Mouse (Mus musculus) stomach, embryonic 16.5 days (tissue): ENCODE results near the gene Cavin1. TPM values are rescaled to one million over a fixed set of nuclear protein-coding genes. Genes with fewer than 3 reads are reported as not detected.

Experiments
- ATAC-seq: fragments of 200-750 bp; cut with Nextera tagmentation; 2 replicates; pipeline ENCODE4 v1.8.0; 2017; ENCODE audit warnings: moderate number of reproducible peaks, moderate TSS enrichment; ENCODE audit not compliant: insufficient read depth, low FRiP score
- H3K27ac ChIP-seq: fragments of 300-500 bp; sonication (generic); 2 replicates; pipeline ENCODE4 v1.5.1; 2014; ENCODE audit warnings: low read length
- H3K27me3 ChIP-seq: fragments of 300-500 bp; sonication (generic); 2 replicates; pipeline ENCODE4 v1.6.1; 2014; ENCODE audit warnings: low read length, control low read depth, mixed read lengths; ENCODE audit not compliant: control insufficient read depth, insufficient read depth
- H3K36me3 ChIP-seq: fragments of 300-500 bp; sonication (generic); 2 replicates; pipeline ENCODE4 v1.6.1; 2014; ENCODE audit warnings: low read length; ENCODE audit not compliant: control insufficient read depth, insufficient read depth
- H3K4me1 ChIP-seq: fragments of 300-500 bp; sonication (generic); 2 replicates; pipeline ENCODE4 v1.6.1; 2014; ENCODE audit warnings: low read length, control low read depth, mixed read lengths; ENCODE audit not compliant: control insufficient read depth, insufficient read depth
- H3K4me2 ChIP-seq: fragments of 300-500 bp; sonication (generic); 2 replicates; pipeline ENCODE4 v1.6.1; 2014; ENCODE audit warnings: low read depth, low read length, mixed read lengths
- H3K4me3 ChIP-seq: fragments of 300-500 bp; sonication (generic); replicated peaks from 2 replicates; pipeline ENCODE4 v1.5.1; 2014; ENCODE audit warnings: mild to moderate bottlenecking, low read length
- H3K9ac ChIP-seq: fragments of 300-500 bp; sonication (generic); 2 replicates; pipeline ENCODE4 v1.6.1; 2014; ENCODE audit warnings: low read length
- H3K9me3 ChIP-seq: fragments of 300-500 bp; sonication (generic); replicated peaks from 2 replicates; pipeline ENCODE4 v1.6.1; 2016; ENCODE audit warnings: low read length, control low read depth; ENCODE audit not compliant: control insufficient read depth
- WGBS: fragments of 180-500 bp; shearing (Covaris S2); extraction: QIAGEN DNeasy Blood & Tissue Kit; methylation state at CpG from one replicate; pipeline ENCODE4 v1.1.7; 2014; 5-methylcytosine and 5-hydroxymethylcytosine counted together
- polyA plus RNA-seq: library from polyadenylated mRNA; unstranded; fragments of >200 nt; fragmentation: Nextera tagmentation; extraction: Ambion mirVana; gene quantifications from 2 replicates; pipeline ENCODE4 v1.2.1, GENCODE M21; 2015

Cavin1 gene
- polyA plus RNA-seq, 1 experiment from 2014 or later = 381 TPM

- H3K9me3 ChIP-seq = no peaks in the 10 kb centered on the region
- WGBS = 82% methylated on average over 7 of the region's 7 CpGs
- H3K36me3 ChIP-seq = peaks cover under 1% of the 10 kb centered on the region; the same call in 1 of the 2 replicates
- ATAC-seq = no peak
- H3K4me1 ChIP-seq = peaks cover 86% of the 10 kb centered on the region
- no peak overlapping the region for H3K4me3 ChIP-seq
- H3K27me3 ChIP-seq = peaks cover 2% of the 10 kb centered on the region; the same call in 1 of the 2 replicates
- peak overlapping the region; percentile 28 for H3K4me2 ChIP-seq
- peak overlapping the region; percentile 18 for H3K9ac ChIP-seq
- H3K27ac ChIP-seq = peak overlapping the region; percentile 85
Measured at GRCm38 (mm10) chr11:100964180-100964579, 6.5 kb downstream of the Cavin1 start.

- 57% methylated on average over 9 of the region's 9 CpGs for WGBS
- peaks cover 6% of the 10 kb centered on the region; the same call in 1 of the 2 replicates for H3K36me3 ChIP-seq
- peaks cover 90% of the 10 kb centered on the region for H3K4me1 ChIP-seq
- H3K9me3 ChIP-seq = no peaks in the 10 kb centered on the region
- no peak overlapping the region for H3K4me3 ChIP-seq
- H3K27ac ChIP-seq = peak overlapping the region; percentile 85
- peak overlapping the region; percentile 28 for H3K4me2 ChIP-seq
- ATAC-seq = peak; percentile 45; the same call in 1 of the 2 replicates
- peaks cover 6% of the 10 kb centered on the region; the same call in 1 of the 2 replicates for H3K27me3 ChIP-seq
- peak overlapping the region; percentile 18 for H3K9ac ChIP-seq
Measured at GRCm38 (mm10) chr11:100963647-100964046, 7.0 kb downstream of the Cavin1 start.

GRCm38 (mm10) chr11:100962371-100962911, 8.2 kb downstream of the Cavin1 start:
- Histone ChIP-seq H3K27me3 (peaks cover 6% of the 10 kb centered on the region; the same call in 1 of the 2 replicates), H3K9ac (peak overlapping the region; percentile 40)
- WGBS = 37% methylated on average over 9 of the region's 9 CpGs

GRCm38 (mm10) chr11:100960540-100960939, 10.1 kb downstream of the Cavin1 start:
- ATAC-seq = 0 out of 2 replicates have a peak, but pooled peaks have one; percentile 14
- Histone ChIP-seq H3K4me2 (0 out of 2 replicates have a peak overlapping the region, but pooled peaks have one; percentile 45), H3K9ac (no peak overlapping the region), H3K36me3 (peaks cover 16% of the 10 kb centered on the region; the same call in 1 of the 2 replicates), H3K9me3 (no peaks in the 10 kb centered on the region), H3K27ac (peak overlapping the region; percentile 87), H3K4me1 (peaks cover 64% of the 10 kb centered on the region), H3K4me3 (no peak overlapping the region), H3K27me3 (peaks cover 6% of the 10 kb centered on the region; the same call in 1 of the 2 replicates)
- WGBS = 18% methylated on average over 6 of the region's 6 CpGs

More at GRCm38 (mm10) chr11:100962371-100962911, 8.2 kb downstream of the Cavin1 start:
- ATAC-seq = peak; percentile 80; the same call in 1 of the 2 replicates
- H3K27ac ChIP-seq = peak overlapping the region; percentile 85
- no peaks in the 10 kb centered on the region for H3K9me3 ChIP-seq
- H3K4me3 ChIP-seq = 0 out of 2 replicates have a peak overlapping the region, but pooled peaks have one; percentile 4
- H3K36me3 ChIP-seq = peaks cover 8% of the 10 kb centered on the region; the same call in 1 of the 2 replicates
- H3K4me1 ChIP-seq = peaks cover 82% of the 10 kb centered on the region
- H3K4me2 ChIP-seq = peak overlapping the region; percentile 36

GRCm38 (mm10) chr11:100959826-100960225, 10.9 kb downstream of the Cavin1 start:
- Histone ChIP-seq H3K36me3 (peaks cover 16% of the 10 kb centered on the region; the same call in 1 of the 2 replicates), H3K4me1 (peaks cover 58% of the 10 kb centered on the region), H3K9me3 (no peaks in the 10 kb centered on the region), H3K9ac (peak overlapping the region; percentile 50; the same call in 1 of the 2 replicates), H3K27me3 (peaks cover 6% of the 10 kb centered on the region; the same call in 1 of the 2 replicates), H3K4me2 (peak overlapping the region; percentile 45; the same call in 1 of the 2 replicates), H3K4me3 (peak overlapping the region; percentile 25), H3K27ac (peak overlapping the region; percentile 87)
- no peak for ATAC-seq
- 29% methylated on average over 3 of the region's 3 CpGs for WGBS

GRCm38 (mm10) chr11:100959464-100959810, 11.2 kb downstream of the Cavin1 start:
- no peaks in the 10 kb centered on the region for H3K9me3 ChIP-seq
- H3K9ac ChIP-seq = peak overlapping the region; percentile 50
- H3K4me2 ChIP-seq = peak overlapping the region; percentile 45; the same call in 1 of the 2 replicates
- H3K36me3 ChIP-seq = peaks cover 16% of the 10 kb centered on the region; the same call in 1 of the 2 replicates
- peaks cover 54% of the 10 kb centered on the region for H3K4me1 ChIP-seq
- peak overlapping the region; percentile 25 for H3K4me3 ChIP-seq
- WGBS = 7% methylated on average over 14 of the region's 14 CpGs
- H3K27me3 ChIP-seq = peaks cover 6% of the 10 kb centered on the region; the same call in 1 of the 2 replicates
- peak overlapping the region; percentile 87 for H3K27ac ChIP-seq
- ATAC-seq = no peak

GRCm38 (mm10) chr11:100958613-100959463, 11.8 kb downstream of the Cavin1 start:
- H3K9me3 ChIP-seq = no peaks in the 10 kb centered on the region
- no peak overlapping the region for H3K27ac ChIP-seq
- peaks cover 16% of the 10 kb centered on the region; the same call in 1 of the 2 replicates for H3K36me3 ChIP-seq
- no peak overlapping the region for H3K4me2 ChIP-seq
- no peak for ATAC-seq
- peaks cover 6% of the 10 kb centered on the region; the same call in 1 of the 2 replicates for H3K27me3 ChIP-seq
- peak overlapping the region; percentile 13; the same call in 1 of the 2 replicates for H3K4me3 ChIP-seq
- peak overlapping the region; percentile 46 for H3K9ac ChIP-seq
- WGBS = 37% methylated on average over 76 of the region's 76 CpGs
- H3K4me1 ChIP-seq = peaks cover 48% of the 10 kb centered on the region

GRCm38 (mm10) chr11:100957915-100958469, 12.7 kb downstream of the Cavin1 start:
- peaks cover 6% of the 10 kb centered on the region; the same call in 1 of the 2 replicates for H3K27me3 ChIP-seq
- no peak overlapping the region for H3K4me3 ChIP-seq
- H3K36me3 ChIP-seq = peaks cover 16% of the 10 kb centered on the region; the same call in 1 of the 2 replicates
- peaks cover 39% of the 10 kb centered on the region for H3K4me1 ChIP-seq
- no peak for ATAC-seq
- H3K27ac ChIP-seq = no peak overlapping the region
- no peaks in the 10 kb centered on the region for H3K9me3 ChIP-seq
- H3K9ac ChIP-seq = no peak overlapping the region
- WGBS = 43% methylated on average over 6 of the region's 6 CpGs
- H3K4me2 ChIP-seq = no peak overlapping the region
